Mouse (Mus musculus): Measurements from ENCODE around the gene Cul1. TPM values are rescaled to one million over a fixed set of nuclear protein-coding genes. Genes with fewer than 3 reads are reported as not detected.

Gene Cul1
- polyA plus RNA-seq, 1 experiment = 6.4 TPM

DNA sequence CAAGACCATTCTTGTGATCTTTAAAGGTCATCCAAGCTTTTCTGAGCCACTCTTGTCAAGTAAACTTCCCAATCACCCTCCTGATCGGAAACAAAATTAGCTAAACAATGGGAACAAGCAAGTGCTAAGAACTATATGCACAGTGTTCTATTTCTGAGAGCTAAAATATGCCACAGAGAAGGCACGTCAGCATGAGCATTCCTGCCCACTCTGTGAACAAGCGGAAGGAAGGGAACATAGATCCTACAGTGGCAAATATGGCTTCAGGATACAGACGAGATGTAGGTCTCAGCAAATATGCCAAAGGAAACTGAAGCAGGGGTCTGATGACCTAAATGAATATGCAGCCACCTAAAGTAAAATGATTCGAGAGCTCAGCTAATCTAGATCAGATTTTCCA is 82.1 kb downstream of the Cul1 start:
- no peaks in the 10 kb centered on the region for H3K27me3 ChIP-seq (replicated peaks)
- TF ChIP-seq FLI1 (IDR thresholded peaks at IDR 0.05; ENCODE audit: low read length) (no peak), GATA1 (IDR thresholded peaks at IDR 0.05; ENCODE audit: borderline replicate concordance, low read length) (no peak)
- H3K9me3 ChIP-seq = no peaks in the 10 kb centered on the region
- peaks cover 18% of the 10 kb centered on the region for H3K4me1 ChIP-seq
- peaks cover 67% of the 10 kb centered on the region for H3K36me3 ChIP-seq (replicated peaks; ENCODE audit: low read length)
- no peak overlapping the region for H3K4me3 ChIP-seq (replicated peaks)

DNA sequence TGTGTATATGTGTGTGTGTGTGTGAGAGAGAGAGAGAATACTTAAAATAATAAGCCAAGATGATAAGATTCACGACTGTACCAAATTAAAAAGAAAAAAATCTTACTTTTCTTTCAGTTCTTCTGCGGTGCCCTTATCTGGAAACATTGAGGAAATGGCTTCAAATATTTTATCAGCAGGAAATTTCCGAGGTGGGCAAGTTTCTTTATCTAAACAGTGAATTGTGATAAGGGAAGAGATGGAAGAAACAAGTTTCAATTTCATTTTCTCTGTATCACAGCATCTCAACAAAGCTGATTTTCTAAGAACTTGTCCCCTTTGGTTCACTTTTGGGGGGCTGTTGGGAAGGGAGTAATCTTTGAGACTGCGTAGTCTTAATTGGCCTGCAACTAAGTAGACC is 99.1 kb downstream of the Cul1 start:
- H3K9me3 ChIP-seq = no peaks in the 10 kb centered on the region
- TF ChIP-seq GATA1 (IDR thresholded peaks at IDR 0.05; ENCODE audit: borderline replicate concordance, low read length) (no peak), FLI1 (IDR thresholded peaks at IDR 0.05; ENCODE audit: low read length) (no peak)
- peaks cover 95% of the 10 kb centered on the region for H3K36me3 ChIP-seq (replicated peaks; ENCODE audit: low read length)
- H3K4me3 ChIP-seq (replicated peaks) = no peak overlapping the region
- H3K4me1 ChIP-seq = peaks cover 4% of the 10 kb centered on the region; the same call in 1 of the 2 replicates
- H3K27me3 ChIP-seq (replicated peaks) = no peaks in the 10 kb centered on the region

DNA sequence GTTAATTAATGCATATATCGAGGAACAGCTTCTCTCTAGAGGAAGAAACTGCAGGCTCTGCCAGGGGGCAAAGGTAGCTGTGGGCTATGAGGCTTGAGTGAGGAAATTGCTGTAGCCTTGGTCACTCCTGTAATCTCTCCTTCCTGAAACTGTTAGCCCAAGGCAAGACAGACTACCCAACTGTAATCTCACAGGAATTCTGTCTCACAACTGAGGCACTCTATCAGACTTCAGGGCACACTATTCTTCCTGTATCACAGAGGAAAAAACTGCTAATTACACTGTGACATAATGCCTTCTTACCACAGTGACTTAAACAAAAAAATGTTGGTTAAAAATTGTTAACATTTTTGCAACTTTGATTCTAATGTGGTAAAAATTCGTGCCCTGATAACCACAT is 106.1 kb downstream of the Cul1 start:
- Histone ChIP-seq H3K27me3 (replicated peaks) (no peaks in the 10 kb centered on the region), H3K9me3 (no peaks in the 10 kb centered on the region), H3K36me3 (replicated peaks; ENCODE audit: low read length) (peaks cover 53% of the 10 kb centered on the region), H3K4me1 (peaks cover 48% of the 10 kb centered on the region), H3K4me3 (replicated peaks) (no peak overlapping the region)
- TF ChIP-seq FLI1 (IDR thresholded peaks at IDR 0.05; ENCODE audit: low read length) = no peak

DNA sequence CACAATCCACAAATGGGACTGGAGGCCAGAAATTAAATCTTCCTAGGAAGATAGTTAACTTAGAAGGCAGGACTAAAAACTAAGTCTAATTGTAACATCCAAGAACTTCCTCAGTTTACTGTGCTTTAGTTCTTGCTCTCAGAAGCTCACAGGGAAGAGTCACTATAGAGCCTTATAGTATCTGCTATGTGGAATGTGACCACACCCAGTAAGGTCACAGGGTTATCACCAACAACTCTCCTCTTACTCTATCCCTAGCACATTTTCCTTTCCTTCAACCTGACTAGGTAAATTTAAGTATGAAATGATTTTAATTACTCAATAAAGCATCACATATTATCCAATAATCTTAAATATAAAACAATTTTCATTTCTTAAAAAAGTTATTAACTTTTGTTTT is 107.2 kb downstream of the Cul1 start:
- Histone ChIP-seq H3K27me3 (replicated peaks) (no peaks in the 10 kb centered on the region), H3K4me3 (replicated peaks) (no peak overlapping the region), H3K4me1 (peaks cover 59% of the 10 kb centered on the region), H3K9me3 (no peaks in the 10 kb centered on the region), H3K36me3 (replicated peaks; ENCODE audit: low read length) (peaks cover 42% of the 10 kb centered on the region)
- TF ChIP-seq GATA1 (IDR thresholded peaks at IDR 0.05; ENCODE audit: borderline replicate concordance, low read length) (no peak), FLI1 (IDR thresholded peaks at IDR 0.05; ENCODE audit: low read length) (no peak)

DNA sequence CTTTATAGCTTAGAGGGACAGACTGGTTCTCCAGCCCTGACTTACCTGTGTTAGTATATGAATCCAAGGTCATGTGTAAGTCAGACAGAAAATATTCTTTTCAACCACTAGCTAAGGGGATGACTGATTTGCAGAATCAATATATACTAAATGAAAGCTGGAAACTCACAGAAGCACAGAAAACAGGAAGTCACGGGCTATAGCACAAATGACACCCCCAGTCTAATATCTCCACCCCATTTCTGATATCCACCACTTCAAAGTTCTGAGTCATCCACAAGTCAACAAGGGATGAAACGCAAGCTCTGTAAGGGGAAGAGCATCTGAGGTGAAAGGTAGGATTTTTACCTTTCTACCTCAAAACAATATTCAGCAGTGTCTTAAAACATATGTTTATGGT is 107.6 kb downstream of the Cul1 start:
- H3K4me3 ChIP-seq (replicated peaks) = no peak overlapping the region
- no peaks in the 10 kb centered on the region for H3K27me3 ChIP-seq (replicated peaks)
- peaks cover 63% of the 10 kb centered on the region for H3K4me1 ChIP-seq
- no peaks in the 10 kb centered on the region for H3K9me3 ChIP-seq
- TF ChIP-seq FLI1 (IDR thresholded peaks at IDR 0.05; ENCODE audit: low read length) (no peak), GATA1 (IDR thresholded peaks at IDR 0.05; ENCODE audit: borderline replicate concordance, low read length) (no peak)
- peaks cover 38% of the 10 kb centered on the region for H3K36me3 ChIP-seq (replicated peaks; ENCODE audit: low read length)

DNA sequence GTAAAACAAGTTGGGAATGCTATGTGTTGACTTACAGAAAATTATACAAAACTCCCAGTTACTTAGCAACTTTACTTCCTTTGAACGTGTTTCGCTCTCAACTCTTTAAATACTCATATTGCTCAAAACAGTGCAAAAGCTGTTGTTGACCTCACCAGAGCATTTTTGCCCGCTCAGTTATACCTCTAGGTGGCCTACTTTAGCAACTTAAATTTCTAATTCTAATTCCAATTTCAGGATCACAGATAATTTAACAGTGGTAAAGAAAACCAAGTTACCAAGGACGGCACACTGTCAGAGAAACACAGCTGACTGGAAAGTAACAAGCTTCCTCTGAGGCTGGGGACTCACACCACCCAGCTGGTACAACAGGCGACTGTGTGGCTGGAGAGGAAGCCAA is 108.2 kb downstream of the Cul1 start:
- TF ChIP-seq GATA1 (IDR thresholded peaks at IDR 0.05; ENCODE audit: borderline replicate concordance, low read length) (no peak), FLI1 (IDR thresholded peaks at IDR 0.05; ENCODE audit: low read length) (no peak)
- Histone ChIP-seq H3K9me3 (no peaks in the 10 kb centered on the region), H3K36me3 (replicated peaks; ENCODE audit: low read length) (peaks cover 33% of the 10 kb centered on the region), H3K4me1 (peaks cover 69% of the 10 kb centered on the region), H3K4me3 (replicated peaks) (no peak overlapping the region), H3K27me3 (replicated peaks) (no peaks in the 10 kb centered on the region)

DNA sequence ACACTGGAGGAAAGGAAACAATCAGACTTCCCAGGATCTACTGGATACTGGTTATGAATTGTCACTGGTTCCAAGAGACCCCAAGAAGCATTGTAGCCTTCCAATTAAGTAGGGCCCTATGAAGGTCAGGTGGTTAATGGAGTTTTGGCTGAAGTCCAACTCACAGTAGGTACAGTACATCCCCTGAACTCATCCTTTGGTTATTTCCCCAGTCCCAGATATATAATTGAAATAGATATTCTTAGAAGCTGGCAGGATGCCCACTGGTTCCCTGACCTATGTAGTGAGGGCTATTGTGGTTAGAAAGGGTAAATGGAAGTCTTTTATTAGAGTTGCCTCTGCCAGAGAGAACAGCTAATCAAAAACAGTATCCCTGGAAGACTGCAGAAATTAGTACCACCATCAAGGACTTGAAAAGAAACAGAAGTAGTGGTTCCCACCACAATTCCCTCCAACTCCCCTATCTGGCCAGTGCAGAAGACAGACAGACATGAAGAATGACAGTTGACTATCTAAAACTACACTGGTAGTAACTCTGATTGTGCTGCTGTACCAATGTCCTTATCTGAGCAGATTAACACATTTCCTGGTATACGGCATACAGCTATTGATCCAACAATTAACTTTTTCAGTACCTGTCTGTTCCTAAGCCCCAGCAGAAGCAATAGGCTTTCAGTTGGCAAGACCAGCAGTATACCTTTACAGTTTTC is 112.3 kb downstream of the Cul1 start:
- Histone ChIP-seq H3K9me3 (0 out of 2 replicates have a peak, but pooled peaks cover 5% of the 10 kb centered on the region), H3K27me3 (replicated peaks) (no peaks in the 10 kb centered on the region), H3K4me3 (replicated peaks) (no peak overlapping the region), H3K36me3 (replicated peaks; ENCODE audit: low read length) (peaks cover 49% of the 10 kb centered on the region), H3K4me1 (peaks cover 68% of the 10 kb centered on the region)
- TF ChIP-seq GATA1 (IDR thresholded peaks at IDR 0.05; ENCODE audit: borderline replicate concordance, low read length) (no peak; the same call in 2 of the 3 replicates), FLI1 (IDR thresholded peaks at IDR 0.05; ENCODE audit: low read length) (no peak)

DNA sequence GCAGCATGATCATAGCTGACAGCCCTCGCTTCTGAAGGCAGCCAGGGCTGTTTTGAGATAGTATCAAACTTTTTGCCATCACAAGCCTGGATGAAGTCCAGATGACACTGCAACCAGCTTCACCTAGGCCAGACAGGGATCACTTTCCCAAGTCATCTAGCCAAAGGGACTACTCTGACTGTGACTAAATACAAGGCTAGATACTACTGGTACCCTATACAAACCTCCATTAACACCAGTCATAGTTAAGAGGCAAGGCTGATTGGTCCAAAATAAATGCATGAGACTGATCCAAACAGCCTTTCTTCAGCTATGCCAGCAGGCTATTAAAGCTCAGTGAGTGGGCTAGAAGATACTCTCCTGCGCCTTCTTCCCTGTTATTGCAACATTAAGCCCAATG is 119.7 kb downstream of the Cul1 start:
- Histone ChIP-seq H3K4me1 (peaks cover 11% of the 10 kb centered on the region), H3K9me3 (0 out of 2 replicates have a peak, but pooled peaks cover 5% of the 10 kb centered on the region), H3K4me3 (replicated peaks) (no peak overlapping the region), H3K27me3 (replicated peaks) (no peaks in the 10 kb centered on the region), H3K36me3 (replicated peaks; ENCODE audit: low read length) (peaks cover 53% of the 10 kb centered on the region)
- TF ChIP-seq FLI1 (IDR thresholded peaks at IDR 0.05; ENCODE audit: low read length) (no peak), GATA1 (IDR thresholded peaks at IDR 0.05; ENCODE audit: borderline replicate concordance, low read length) (no peak)

Other genes starting within 250 kb of the Cul1 start
- 9.4 TPM in 1 of 2 replicates, not detected in the other for gene Ezh2, start 141.9 kb downstream of the Cul1 start, polyA plus RNA-seq (2012; ENCODE audit: insufficient read depth, low replicate concordance)